Mouse (Mus musculus): ENCODE measurements around the gene Bola2.

GRCm38 (mm10) chr7:126675104-126675503 lies 20.1 kb upstream of the Bola2 start:
- TF ChIP-seq CTCF (conservative IDR thresholded peaks at IDR 0.05; ENCODE audit: insufficient read depth, insufficient read length, low read depth, low read length) (no peak), POLR2A (IDR thresholded peaks at IDR 0.05; ENCODE audit: low read depth, low read length) (no peak)

Data from kidney, adult 2 months (tissue).